Mouse (Mus musculus) cerebellum, adult 11 months (tissue): Measurements from ENCODE around the gene Sgcb.
"Not testable (repeated sequence)": the region's sequence is repeated elsewhere in the genome, so short reads cannot be mapped to it uniquely, and the experiment has no call there.

ENCODE experiments used
- DNase-seq: peaks from one replicate; pipeline ENCODE4 v3.0.0; 2022

Gene Sgcb

DNA sequence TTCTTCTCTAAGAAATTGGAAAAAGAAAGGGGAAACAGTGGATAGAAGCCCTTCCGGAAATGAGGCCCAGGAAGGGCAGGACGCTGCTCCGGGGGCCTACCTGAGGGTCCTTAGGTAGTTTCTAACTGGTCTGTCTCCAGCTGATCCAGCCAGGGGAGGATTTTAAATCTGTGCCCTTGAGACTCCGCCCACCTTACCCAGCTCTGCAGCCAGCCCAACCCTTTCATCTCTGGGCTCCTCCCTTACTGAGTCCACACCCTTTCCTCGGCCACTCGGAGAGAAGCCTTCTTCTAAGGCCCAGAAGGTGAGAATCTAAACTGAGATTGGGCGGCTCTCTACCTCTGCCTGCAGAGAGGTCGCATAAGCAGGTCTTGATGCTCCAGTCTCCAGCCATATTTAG is 15.3 kb downstream of the Sgcb start, which contains the start of gene Lrrc66:
Gene Lrrc66 (minus strand): TSS at position 236 of the 400 bp plus-strand sequence.
- DNase-seq, result no peak

DNA sequence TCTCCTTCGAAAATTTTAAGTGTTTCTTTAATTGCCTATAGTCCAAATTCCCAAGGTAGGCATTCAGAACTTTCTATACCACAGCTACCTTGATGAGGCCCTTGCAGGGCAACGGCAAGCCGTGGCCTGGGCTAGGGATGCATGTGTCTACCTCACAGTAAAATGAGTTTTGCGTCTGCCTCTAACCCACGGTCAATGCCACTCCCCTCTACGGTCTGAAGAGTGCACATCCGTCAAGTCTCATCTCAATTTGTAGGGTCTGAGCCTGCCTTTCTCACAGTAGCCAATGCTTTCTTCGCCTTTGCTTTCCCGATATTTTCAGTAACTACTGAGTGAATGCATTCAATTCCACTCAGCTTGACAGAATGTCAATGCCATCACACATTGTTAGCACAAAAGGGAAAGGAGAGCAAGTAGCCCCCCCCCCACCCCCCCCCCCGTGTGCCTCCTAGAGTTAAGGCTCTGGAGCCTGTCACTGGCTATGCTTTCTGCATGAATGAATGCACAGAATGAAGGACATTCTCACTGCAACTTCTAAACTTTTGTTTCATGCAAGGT is 16.5 kb downstream of the Sgcb start:
- DNase-seq, result no peak

DNA sequence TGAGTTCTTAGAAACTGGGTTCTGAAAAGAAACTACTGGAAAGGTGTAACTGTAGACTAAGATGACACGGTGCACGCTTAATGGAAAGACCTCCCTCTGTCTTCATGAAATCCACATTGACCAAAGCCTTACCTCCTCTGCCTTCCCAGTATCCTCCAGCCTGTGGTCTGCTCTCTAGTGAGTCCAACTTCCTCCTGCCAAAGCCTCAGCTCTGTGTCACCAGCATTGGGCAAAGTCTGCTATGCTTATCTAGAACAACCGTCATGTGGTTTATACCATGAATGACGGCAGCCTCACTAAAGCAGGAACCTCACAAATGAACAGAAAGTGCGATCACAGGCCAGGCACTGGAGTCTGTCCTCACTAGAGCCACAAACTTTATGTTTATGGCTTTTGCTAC is 17.4 kb downstream of the Sgcb start:
- DNase-seq, result no peak

DNA sequence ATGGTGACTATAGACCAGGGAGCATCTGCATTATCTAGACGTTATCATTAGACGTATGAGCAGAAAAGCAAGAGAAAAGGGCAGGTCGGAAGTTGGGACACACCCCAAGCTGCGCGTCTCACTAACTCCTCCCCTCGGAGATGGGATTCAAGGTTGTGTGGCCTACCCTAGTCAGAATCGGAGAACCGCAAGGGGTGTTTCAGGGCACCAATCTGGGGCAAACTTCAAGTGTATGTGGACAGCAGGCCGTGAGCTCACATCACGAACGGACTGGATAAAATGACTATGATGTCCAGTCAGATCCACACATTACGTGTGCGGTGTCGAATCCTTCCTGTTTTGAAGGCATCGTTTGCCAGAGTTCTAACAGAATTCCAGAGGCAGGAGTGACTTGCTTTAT is 19.6 kb downstream of the Sgcb start:
- DNase-seq, result no peak

DNA sequence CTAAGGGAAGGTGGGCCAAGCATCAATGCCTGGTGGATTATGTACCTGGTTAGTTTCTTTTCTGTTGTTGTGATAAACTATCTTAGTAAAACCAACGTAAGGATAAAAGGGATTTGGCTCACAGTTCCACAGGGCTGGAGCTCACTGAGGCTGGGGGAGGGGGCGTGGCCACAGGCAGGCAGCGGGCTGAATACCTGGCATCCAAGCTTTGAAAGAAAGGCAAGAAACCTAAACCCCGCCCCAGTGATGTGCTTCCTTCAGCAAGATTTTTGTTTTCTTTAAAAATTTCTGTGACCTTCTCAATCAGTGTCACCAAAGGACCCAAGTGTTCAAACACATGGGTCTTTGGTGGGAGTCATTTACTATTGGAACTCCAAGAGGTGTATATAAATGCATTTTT is 20.0 kb downstream of the Sgcb start:
- DNase-seq, result no peak

DNA sequence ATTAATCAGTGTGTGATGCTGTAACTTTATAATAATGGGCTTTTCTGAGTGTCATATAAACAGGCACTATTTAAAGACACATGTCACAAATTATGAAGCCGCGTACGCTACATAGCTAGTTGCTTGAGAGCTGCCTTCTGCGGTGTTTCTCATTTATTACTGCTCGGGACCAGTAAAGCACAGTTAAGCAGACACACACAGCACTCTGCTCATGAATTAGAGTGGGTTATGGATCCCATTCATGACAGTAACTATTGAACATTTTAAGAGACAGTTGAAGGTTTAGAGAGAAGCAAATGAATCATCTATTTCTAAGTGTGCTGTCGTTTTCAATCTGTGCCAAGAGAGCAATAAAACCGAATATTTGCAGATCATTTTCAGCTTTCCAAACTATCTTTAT is 20.7 kb downstream of the Sgcb start:
- DNase-seq, result no peak

DNA sequence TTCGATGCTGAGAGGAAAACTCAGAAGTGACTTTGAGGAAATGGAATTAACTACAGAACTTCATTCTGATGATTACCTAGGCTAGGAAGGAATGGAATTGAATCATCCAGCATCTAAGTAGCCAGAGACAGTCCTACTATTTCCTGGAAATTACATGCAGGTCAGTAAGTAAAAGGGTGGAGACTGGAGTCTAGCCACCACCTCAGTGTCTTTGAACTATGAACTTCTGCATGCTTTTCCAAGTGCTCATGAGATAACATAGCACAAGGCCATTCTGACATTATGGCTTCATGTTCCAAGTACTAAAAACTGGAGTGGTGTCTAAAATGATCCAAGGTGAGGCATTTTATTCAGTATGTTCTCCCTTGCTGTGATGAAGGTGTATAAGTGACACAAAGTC is 22.1 kb downstream of the Sgcb start:
- DNase-seq, result no peak

DNA sequence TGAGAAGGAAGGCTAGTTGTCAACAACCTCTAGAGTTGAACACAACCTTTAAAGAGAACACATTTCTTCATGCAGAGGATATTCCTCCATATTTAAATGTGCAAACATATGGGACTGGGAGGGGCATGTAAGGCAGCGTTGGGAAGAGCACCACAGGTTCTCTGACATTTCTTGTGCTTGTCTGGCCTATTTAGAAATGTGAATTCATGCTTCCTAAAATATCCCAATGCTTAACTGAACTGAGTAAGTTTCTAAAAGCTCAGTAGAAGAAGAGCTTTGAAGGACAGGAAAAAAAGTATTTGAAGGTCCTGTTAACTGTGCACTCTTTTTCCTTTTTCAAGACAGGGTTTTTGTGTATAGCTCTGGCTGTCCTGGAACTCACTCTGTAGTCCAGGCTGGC is 28.6 kb downstream of the Sgcb start:
- DNase-seq, result no peak

DNA sequence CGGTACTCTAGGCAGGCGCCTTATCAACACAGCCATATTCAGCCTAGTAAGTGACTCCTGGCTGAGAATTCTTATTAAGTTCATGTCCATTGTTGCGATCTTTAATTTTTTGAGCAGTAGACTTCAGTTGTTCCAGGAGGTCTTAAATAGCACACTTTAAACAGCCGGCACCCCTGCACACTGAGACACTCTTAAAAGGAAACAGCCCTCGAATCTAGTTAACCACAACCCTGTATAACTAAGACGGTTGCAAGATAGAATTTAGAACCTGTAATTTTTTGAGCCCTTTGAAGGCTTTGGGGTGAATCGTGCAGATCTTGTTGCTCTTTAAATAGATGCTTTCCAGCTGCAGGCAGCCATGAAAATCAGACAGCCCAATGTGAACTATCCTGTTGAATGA is 32.4 kb downstream of the Sgcb start:
- DNase-seq, result no peak

DNA sequence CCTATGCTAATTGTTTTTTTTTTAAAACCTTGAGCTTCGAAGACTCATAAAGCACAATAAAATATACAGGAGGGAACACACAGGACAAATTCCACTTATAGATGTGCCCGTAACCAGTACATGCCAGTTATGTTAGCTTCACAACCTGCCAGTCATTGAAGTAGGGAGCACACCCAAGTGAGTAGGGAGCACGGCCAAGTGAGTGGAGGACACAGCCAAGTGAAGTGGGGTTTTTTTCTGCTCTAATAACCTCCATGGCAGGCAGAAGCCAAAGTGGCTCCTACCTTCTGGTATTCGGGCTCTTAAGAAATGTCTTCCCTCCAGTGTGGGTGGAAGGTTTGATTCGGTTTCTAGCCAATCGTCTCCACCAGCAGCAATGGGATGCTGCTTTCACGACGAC is 34.3 kb downstream of the Sgcb start:
- no peak for DNase-seq

DNA sequence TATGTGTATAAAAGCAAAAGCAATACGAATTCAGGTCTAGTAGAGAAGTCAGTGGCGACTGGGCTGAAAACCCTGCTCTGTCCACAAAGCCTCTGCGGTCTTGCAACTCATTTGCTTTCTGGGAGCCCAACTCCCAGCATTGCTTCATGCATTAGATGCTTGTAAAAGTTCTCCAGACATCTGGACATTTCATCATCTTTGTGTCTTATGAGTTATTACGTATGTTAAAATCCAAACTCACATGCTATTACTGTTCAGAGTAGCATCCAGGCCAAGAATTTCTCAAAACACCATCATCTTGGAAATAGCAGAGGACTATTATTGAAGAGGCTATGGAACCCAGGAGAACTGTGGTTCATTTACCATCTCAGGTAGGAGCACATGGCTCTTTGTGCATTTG is 36.5 kb downstream of the Sgcb start:
- DNase-seq, result no peak

DNA sequence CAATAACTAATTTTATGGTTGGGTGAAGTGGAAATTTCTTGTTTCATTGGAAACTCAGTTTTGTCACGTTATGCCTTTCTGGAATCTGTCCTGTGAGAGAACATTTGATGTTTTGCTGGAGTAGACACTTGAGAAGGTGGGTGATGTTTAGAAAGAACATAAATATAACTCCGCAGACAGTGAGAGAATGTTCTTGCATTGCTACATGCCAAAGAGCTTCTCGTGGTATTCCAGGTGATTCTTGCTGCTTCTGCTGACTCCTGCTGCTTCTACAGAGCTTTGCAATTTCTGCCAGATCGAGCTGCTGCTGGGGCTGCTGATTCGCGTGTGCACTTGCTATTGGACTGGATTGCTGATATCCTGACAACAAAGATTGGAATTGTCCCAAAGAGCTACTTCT is 42.6 kb downstream of the Sgcb start:
- no peak for DNase-seq

DNA sequence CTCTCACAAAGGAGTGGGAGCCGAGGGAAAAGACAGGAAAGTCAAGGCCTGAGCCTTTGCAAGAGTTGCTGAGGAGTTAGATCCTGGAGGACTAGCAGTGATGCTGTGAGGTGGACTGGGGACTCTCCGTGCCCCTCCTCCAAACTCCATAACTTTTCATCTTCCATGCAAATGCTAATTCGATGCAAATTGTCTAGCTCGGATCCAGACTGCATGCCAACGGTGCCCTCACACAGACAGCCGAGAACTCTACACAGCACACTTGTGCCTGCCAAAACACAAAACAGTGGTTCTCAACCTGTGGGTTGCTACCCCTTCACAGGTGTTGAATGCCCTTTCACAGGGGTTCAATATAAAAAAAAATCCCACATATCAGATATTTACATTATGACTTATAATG is 43.0 kb downstream of the Sgcb start:
- DNase-seq, result no peak

DNA sequence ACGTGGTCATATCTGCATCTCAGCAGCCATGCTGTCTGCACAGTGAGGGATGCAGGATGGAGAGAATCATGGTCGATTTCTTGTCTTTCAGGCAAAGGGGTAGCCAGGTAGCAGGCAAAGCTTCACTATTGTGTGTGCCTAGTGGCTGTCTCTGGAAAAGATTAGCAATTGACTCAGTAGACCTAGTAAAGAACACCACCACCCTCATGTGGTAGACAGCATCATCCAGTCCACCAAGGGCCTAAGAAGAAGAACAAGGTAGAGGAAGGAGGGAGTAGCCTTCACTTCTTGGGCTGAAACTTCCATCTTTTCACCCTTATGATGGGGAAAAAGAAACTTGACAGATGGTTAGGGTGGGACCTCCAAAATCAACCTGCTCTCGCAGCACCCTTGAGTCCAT is 44.7 kb downstream of the Sgcb start:
- no peak for DNase-seq

DNA sequence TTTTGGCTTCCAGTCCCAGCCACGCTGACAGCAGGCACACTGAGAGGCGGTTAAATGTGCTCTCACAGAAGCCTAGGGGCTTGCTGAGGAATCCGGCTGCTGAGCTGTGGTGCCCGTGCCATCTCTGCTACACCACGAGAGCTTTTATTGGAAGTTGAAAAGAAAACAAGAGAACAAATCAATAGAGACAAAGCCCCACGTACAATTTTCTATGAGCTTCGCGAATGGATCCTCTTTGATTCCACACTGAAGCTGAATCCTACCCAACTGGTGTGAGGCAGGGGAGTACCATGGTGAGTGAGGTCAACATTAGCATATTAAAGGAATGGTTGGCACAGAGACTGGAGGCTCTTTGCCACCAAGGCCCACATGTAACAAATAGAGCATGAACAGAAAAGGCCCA is 46.2 kb downstream of the Sgcb start:
- no peak for DNase-seq

DNA sequence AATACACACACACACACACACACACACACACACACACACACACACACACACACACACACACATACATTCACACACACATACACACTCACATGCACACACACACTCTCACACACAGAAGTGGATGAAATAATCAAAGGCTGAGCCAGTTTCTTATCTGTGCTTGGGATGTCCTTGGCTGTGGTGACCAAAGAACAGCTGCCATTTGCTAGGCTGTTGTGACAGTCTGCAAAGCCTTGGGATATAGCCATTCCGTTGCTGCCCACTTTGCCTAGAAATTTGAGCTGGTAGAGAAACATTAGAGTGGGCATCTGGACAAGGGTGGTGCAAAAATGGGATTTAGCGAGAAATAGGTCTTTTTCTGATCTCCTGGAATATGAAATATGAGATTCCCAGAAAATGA is 47.6 kb downstream of the Sgcb start:
- DNase-seq, result no peak

DNA sequence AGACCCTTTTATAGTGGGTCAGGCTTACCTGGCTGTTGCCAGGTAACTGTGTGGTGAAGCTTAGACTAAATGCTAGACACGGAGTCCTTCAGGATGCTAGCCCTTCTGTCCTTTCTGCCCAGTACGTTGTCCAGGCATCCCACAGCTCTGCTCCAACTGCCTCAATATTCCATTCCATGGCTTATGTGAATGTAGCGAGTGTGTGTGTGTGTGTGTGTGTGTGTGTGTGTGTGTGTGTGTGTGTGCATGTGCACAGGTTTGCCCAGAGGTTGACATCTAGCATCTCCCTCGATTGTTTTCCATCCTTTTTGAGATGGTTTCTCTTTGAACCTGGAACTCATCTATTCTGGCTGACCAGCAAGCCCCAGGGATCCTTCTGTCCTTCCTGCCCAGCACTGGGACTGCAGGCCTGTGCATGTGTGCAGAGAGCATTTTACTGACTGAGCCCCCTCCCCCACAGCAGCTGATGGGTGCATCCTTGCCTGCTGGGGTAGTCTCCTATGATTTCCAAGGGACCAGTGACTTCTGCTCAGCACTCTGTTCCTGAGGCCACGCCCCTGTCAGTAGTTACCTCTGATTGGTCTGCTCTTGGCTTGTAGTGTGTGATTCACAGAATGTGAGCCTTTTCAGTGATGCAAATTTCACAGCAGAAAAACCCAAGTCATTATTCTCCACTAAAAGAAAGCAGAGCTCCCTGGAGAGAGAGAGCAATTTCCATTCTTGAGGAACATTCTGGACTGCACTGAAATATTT is 48.5 kb downstream of the Sgcb start:
- no peak for DNase-seq

DNA sequence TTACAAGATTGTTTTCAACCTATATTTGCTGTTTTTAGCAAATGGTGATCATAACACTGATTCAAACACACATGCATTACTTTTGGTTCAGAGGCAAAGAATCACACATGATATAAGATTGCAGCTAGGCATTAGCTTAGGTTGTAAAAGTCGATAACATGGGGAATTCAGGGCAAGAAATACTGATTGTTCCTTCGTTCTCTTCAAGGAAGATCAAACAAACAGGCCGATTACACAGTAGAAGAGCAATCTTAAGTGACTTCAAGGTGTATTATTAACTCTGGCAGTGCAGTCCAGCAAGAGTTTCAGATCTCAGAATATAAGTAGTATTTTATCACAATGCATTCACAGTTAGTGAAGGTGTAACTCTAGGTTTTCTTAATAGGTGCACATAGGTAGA is 60.5 kb downstream of the Sgcb start:
- no peak for DNase-seq

DNA sequence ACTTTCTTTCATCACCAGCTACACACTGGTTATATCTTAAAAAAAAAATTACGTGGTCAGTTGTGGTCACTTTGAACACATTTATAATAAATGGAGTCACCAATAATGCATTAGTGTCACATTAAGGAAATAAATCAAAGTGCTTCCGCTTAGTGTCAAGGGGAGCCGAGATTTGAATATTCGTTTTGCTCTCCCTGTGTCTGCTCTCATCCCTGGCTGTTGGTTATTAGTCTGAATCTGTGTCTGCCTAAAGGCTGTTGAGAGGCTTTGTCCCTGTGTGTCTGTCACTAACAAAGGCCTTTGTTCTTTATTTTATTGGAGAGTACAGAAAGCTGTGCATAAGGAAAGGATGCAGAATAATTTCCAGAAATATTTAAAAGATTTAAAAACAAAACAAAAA is 61.0 kb downstream of the Sgcb start:
- DNase-seq, result no peak

DNA sequence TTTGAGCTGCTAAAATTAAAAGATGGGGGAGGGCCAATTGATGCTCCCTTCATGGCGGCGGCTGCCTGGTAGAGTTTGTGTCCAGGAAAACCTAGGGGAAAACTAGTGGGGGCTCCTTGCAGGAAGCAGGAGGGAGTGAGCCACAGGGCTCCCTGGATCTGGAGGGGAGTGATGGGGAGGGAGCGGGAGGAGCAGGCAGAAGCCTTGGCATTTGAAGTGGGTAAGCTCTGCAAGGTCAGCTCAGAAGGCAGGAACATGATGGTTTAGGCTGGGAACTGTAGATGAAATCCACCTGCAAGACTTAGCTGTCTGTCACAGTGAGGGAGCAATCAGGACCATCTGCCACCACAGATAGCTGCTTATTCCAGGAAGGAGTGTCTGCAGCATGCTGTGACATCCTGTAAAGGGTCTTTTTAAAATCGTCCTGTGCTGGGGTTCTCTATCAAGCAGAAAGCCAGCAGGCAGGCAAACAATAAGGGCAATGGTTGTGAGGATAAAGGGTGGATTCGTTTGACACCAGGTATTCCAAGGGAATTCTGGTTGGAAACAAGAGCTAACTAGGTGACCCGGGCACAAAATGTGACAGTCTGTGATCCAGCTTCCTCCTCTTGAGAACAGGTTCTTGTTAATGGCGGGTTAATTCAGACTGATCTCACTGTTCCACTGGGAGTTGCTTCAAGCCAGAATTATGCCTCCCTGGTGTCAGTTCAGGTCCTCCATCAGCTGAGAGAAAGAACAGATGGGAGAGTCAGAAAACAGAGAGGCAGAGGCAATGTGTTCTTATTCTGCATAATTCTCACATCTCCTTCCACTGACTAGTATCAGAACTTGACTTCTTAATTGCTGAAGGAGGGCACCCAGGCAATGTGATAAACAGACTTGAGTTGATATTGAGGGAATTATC is 62.1 kb downstream of the Sgcb start:
- DNase-seq, result peak; percentile 15

DNA sequence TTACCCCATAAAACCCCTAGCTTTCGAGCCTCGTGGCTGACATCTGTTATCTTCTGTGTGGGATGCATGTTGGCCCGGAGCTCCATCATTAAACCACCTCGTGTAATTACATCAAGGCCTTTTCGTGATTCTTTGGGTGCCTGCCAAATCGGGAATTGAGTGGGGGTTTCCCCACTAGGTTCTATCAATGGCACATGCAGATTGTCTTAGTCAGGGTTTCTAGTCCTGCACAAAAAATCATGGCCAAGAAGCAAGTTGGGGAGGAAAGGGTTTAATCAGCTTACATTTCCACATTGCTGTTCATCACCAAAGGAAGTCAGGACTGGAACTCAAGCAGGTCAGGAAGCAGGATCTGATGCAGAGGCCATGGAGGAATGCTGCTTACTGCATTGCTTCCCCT is 63.6 kb downstream of the Sgcb start:
- not testable (repeated sequence) for DNase-seq
